Mouse (Mus musculus): ENCODE results near the gene Chkb. TPM values are rescaled to one million over a fixed set of nuclear protein-coding genes. Genes with fewer than 3 reads are reported as not detected.

The Chkb gene
- polyA plus RNA-seq, 1 experiment from 2014 or later, result 68.9 TPM

DNA sequence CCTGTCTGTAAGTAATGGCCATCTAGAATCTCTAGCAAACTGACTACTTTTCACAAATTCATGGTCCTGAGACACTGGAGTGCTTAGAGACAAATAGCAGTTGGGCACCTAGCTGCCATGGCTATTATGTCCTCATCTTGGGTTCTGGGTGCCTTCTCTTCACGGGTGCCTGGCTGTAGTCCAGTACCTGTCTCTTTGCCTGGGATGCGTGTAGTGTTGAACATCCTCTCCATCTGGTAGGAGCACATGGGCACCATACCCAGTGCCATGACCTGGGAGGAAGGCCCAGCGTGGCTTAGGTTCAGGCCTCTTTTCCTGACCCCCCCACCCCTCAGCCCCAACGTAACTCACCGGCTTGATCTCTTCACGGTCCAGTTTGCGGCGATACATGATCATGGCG is 7.8 kb downstream of the Chkb start:
- Histone ChIP-seq H3K4me3 (ENCODE audit: control insufficient read depth in 1 of 2, insufficient read depth in 1 of 2, low read depth in 1 of 2, low read length in 2 of 2) (no peak overlapping the region), H3K9me3 (ENCODE audit: control insufficient read depth, low read length) (no peaks in the 10 kb centered on the region), H3K9ac (ENCODE audit: low read length) (no peak overlapping the region), H3K27me3 (ENCODE audit: control insufficient read depth, insufficient read depth, low read length) (no peaks in the 10 kb centered on the region), H3K4me2 (ENCODE audit: low read length) (no peak overlapping the region), H3K36me3 (ENCODE audit: control insufficient read depth, insufficient read depth, low read length) (peaks cover 87% of the 10 kb centered on the region), H3K4me1 (ENCODE audit: control insufficient read depth in 2 of 2, insufficient read depth in 2 of 2, low read length in 2 of 2) (peaks cover 19 to 27% of the 10 kb centered on the region in 2 experiments), H3K27ac (replicated peaks in 1 of 2; ENCODE audit: control insufficient read depth in 1 of 2, insufficient read depth in 1 of 2, low read depth in 2 of 2, low read length in 2 of 2) (no peak overlapping the region)
- no peak for ATAC-seq (ENCODE audit: insufficient number of reproducible peaks, insufficient read depth, low FRiP score, low read depth)
- 95% methylated on average over 9 of the region's 9 CpGs for WGBS

DNA sequence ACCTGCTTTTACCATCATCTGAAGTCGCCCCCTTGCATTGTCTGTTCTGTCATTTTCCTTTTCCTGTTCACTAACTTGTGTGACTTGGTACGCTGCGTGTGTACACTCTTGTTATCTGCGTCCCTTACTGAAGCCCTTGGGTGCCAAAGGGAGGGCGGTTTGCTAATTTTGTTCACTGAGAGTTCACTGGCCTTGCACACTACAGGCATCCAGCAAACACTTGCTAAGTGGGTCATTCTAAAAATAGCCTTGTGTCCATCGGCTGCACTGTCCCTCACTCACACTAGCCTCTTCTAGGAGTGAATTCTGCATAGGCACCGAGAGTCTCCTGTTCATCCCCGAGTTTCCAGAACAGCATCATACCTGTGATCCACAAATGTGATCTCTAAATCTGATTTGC is 14.4 kb downstream of the Chkb start:
- no peaks in the 10 kb centered on the region for H3K9me3 ChIP-seq (ENCODE audit: control insufficient read depth, low read length)
- H3K27ac ChIP-seq (replicated peaks in 1 of 2; ENCODE audit: control insufficient read depth in 1 of 2, insufficient read depth in 1 of 2, low read depth in 2 of 2, low read length in 2 of 2), result peak overlapping the region; percentile 87
- peak; percentile 62; the same call in 1 of the 2 replicates for ATAC-seq (ENCODE audit: insufficient number of reproducible peaks, insufficient read depth, low FRiP score, low read depth)
- peaks cover 43% of the 10 kb centered on the region for H3K36me3 ChIP-seq (ENCODE audit: control insufficient read depth, insufficient read depth, low read length)
- H3K4me2 ChIP-seq (ENCODE audit: low read length), result peak overlapping the region; percentile 12
- no peak overlapping the region for H3K4me3 ChIP-seq (ENCODE audit: control insufficient read depth in 1 of 2, insufficient read depth in 1 of 2, low read depth in 1 of 2, low read length in 2 of 2)
- no peaks in the 10 kb centered on the region for H3K27me3 ChIP-seq (ENCODE audit: control insufficient read depth, insufficient read depth, low read length)
- H3K9ac ChIP-seq (ENCODE audit: low read length), result no peak overlapping the region; the same call in 1 of the 2 replicates
- WGBS, result 27% methylated on average over 8 of the region's 8 CpGs
- peaks cover 9 to 11% of the 10 kb centered on the region in 2 experiments; a peak in 3 of 4 replicates for H3K4me1 ChIP-seq (ENCODE audit: control insufficient read depth in 2 of 2, insufficient read depth in 2 of 2, low read length in 2 of 2)

DNA sequence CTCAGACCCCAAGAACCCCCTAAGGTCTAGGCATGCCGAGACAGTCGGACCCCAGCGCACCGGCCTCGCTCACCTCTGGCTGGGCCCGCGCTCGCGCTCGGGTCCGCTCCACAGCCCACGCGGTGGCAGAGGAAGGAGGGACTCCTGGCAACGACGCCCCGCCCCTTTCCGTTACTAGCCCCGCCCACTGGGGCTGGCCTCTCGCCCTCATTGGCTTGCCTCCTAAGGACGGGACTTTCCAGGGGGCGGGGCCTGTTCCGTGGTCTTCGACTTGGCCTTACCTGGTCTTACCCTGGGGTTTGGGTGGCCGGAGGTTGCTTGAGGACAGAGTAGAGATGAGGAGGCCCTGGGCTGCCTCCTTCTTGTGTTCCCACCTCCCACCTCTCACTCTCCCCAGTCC is 19.6 kb downstream of the Chkb start, which contains the start of gene Syce3:
Gene Syce3 (minus strand): TSS at position 386 of the 400 bp plus-strand sequence.
- 79% methylated on average over 24 of the region's 24 CpGs for WGBS

DNA sequence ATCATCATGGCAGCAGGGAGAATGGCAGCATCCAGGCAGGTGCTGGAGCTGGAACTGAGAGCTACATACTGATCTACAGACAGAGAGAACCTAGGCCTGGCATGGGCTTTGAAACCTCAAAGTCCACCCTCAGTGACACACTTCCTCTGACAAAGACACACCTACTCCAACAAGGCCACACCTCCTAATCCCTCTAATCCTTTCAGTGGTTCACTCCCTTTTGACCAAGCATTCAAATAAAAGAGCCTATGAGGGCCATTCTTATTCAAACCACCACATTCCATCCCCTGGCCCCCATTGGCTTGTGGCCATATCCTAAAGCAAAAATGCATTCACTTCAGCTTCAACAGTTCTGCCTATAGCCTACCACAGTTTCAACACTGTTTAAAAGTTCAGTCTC is 23.0 kb downstream of the Chkb start:
- ATAC-seq (ENCODE audit: insufficient number of reproducible peaks, insufficient read depth, low FRiP score, low read depth), result no peak
- no peak overlapping the region for H3K27ac ChIP-seq (replicated peaks in 1 of 2; ENCODE audit: control insufficient read depth in 1 of 2, insufficient read depth in 1 of 2, low read depth in 2 of 2, low read length in 2 of 2)
- H3K27me3 ChIP-seq (ENCODE audit: control insufficient read depth, insufficient read depth, low read length), result no peaks in the 10 kb centered on the region
- no peaks in the 10 kb centered on the region for H3K4me1 ChIP-seq (ENCODE audit: control insufficient read depth in 2 of 2, insufficient read depth in 2 of 2, low read length in 2 of 2)
- no peak overlapping the region for H3K4me2 ChIP-seq (ENCODE audit: low read length)
- no peaks in the 10 kb centered on the region for H3K36me3 ChIP-seq (ENCODE audit: control insufficient read depth, insufficient read depth, low read length)
- H3K4me3 ChIP-seq (ENCODE audit: control insufficient read depth in 1 of 2, insufficient read depth in 1 of 2, low read depth in 1 of 2, low read length in 2 of 2), result no peak overlapping the region
- no peak overlapping the region for H3K9ac ChIP-seq (ENCODE audit: low read length)
- H3K9me3 ChIP-seq (ENCODE audit: control insufficient read depth, low read length), result peaks cover 10% of the 10 kb centered on the region; the same call in 1 of the 2 replicates

More for the DNA sequence above, 19.6 kb downstream of the Chkb start, which contains the start of gene Syce3:
- H3K9me3 ChIP-seq (ENCODE audit: control insufficient read depth, low read length), result peaks cover 10% of the 10 kb centered on the region; the same call in 1 of the 2 replicates
- H3K27ac ChIP-seq (replicated peaks in 1 of 2; ENCODE audit: control insufficient read depth in 1 of 2, insufficient read depth in 1 of 2, low read depth in 2 of 2, low read length in 2 of 2), result no peak within 1 kb of the TSS
- peaks cover 0 to 4% of the 10 kb centered on the region in 2 experiments; a peak in 1 of 4 replicates for H3K4me1 ChIP-seq (ENCODE audit: control insufficient read depth in 2 of 2, insufficient read depth in 2 of 2, low read length in 2 of 2)
- no peak within 1 kb of the TSS for H3K9ac ChIP-seq (ENCODE audit: low read length)
- peak; percentile 39; the same call in 1 of the 2 replicates for ATAC-seq (ENCODE audit: insufficient number of reproducible peaks, insufficient read depth, low FRiP score, low read depth)
- H3K4me3 ChIP-seq (ENCODE audit: control insufficient read depth in 1 of 2, insufficient read depth in 1 of 2, low read depth in 1 of 2, low read length in 2 of 2), result no peak within 1 kb of the TSS
- H3K36me3 ChIP-seq (ENCODE audit: control insufficient read depth, insufficient read depth, low read length), result no peaks in the 10 kb centered on the region
- no peaks in the 10 kb centered on the region for H3K27me3 ChIP-seq (ENCODE audit: control insufficient read depth, insufficient read depth, low read length)
- H3K4me2 ChIP-seq (ENCODE audit: low read length), result no peak within 1 kb of the TSS

DNA sequence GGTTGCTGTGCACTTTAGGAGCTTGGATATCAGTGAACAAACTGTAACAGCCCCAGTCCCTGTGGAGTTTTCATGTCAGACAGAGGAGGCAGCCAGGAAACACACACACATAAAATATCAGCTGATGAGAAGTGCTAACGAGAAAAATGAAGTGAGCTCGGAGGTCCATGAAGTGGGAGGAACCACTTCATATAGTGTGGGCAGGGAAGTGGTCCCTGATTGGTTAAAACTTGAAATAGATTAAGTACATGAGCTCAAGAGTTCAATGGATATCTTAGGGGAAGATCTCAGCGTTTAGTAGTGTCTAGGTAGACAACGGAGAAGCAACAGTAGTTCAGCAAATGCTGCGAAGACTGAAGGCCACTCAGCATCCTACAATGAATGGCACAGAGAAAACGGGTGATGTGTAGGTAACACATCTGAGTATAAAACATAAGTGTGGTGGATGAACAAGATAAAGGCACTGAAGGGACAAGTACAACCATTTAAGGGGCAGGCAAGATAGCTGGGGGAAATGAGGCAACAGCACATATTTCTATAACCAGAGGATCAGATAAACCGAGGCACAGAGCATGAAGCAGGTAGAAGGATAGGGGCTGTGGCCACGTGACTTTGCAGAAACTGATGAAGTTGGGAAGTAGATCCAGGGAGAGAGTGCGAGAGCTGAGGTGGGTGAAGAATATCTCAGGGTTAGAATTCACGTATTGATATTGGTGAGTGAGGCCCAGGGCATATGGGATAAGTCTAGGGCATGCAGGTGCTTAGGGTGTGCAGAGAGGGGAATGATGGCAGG is 24.7 kb downstream of the Chkb start:
- WGBS, result 70% methylated on average over 10 of the region's 10 CpGs

DNA sequence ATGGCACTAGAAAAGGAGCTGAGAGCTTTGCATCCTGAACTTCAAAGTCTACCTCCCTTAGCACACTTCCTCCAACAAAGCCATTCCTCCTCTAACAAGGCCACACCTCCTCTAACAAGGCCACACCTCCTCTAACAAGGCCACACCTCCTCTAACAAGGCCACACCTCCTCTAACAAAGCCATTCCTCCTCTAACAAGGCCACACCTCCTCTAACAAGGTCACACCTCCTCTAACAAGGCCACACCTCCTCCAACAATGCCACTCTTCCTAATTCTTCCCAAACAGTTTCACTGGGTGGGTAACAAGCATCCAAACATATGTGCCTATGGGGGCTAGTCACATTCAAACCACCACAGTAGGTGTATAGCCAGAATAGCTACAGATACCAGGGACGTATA is 27.2 kb downstream of the Chkb start:
- no peak for ATAC-seq (ENCODE audit: insufficient number of reproducible peaks, insufficient read depth, low FRiP score, low read depth)
- Histone ChIP-seq H3K36me3 (ENCODE audit: control insufficient read depth, insufficient read depth, low read length) (no peaks in the 10 kb centered on the region), H3K9me3 (ENCODE audit: control insufficient read depth, low read length) (peaks cover 5% of the 10 kb centered on the region; the same call in 1 of the 2 replicates), H3K27me3 (ENCODE audit: control insufficient read depth, insufficient read depth, low read length) (no peaks in the 10 kb centered on the region), H3K27ac (replicated peaks in 1 of 2; ENCODE audit: control insufficient read depth in 1 of 2, insufficient read depth in 1 of 2, low read depth in 2 of 2, low read length in 2 of 2) (no peak overlapping the region), H3K9ac (ENCODE audit: low read length) (no peak overlapping the region), H3K4me3 (ENCODE audit: control insufficient read depth in 1 of 2, insufficient read depth in 1 of 2, low read depth in 1 of 2, low read length in 2 of 2) (no peak overlapping the region), H3K4me2 (ENCODE audit: low read length) (no peak overlapping the region), H3K4me1 (ENCODE audit: control insufficient read depth in 2 of 2, insufficient read depth in 2 of 2, low read length in 2 of 2) (no peaks in the 10 kb centered on the region)
- WGBS, result 73% methylated on average over 1 of the region's 1 CpGs

More for the DNA sequence above, 24.7 kb downstream of the Chkb start:
- Histone ChIP-seq H3K9ac (ENCODE audit: low read length) (no peak overlapping the region), H3K4me2 (ENCODE audit: low read length) (no peak overlapping the region), H3K4me1 (ENCODE audit: control insufficient read depth in 2 of 2, insufficient read depth in 2 of 2, low read length in 2 of 2) (no peaks in the 10 kb centered on the region), H3K9me3 (ENCODE audit: control insufficient read depth, low read length) (peaks cover 10% of the 10 kb centered on the region; the same call in 1 of the 2 replicates), H3K4me3 (ENCODE audit: control insufficient read depth in 1 of 2, insufficient read depth in 1 of 2, low read depth in 1 of 2, low read length in 2 of 2) (no peak overlapping the region), H3K36me3 (ENCODE audit: control insufficient read depth, insufficient read depth, low read length) (no peaks in the 10 kb centered on the region), H3K27ac (replicated peaks in 1 of 2; ENCODE audit: control insufficient read depth in 1 of 2, insufficient read depth in 1 of 2, low read depth in 2 of 2, low read length in 2 of 2) (no peak overlapping the region), H3K27me3 (ENCODE audit: control insufficient read depth, insufficient read depth, low read length) (no peaks in the 10 kb centered on the region)
- ATAC-seq (ENCODE audit: insufficient number of reproducible peaks, insufficient read depth, low FRiP score, low read depth), result no peak

DNA sequence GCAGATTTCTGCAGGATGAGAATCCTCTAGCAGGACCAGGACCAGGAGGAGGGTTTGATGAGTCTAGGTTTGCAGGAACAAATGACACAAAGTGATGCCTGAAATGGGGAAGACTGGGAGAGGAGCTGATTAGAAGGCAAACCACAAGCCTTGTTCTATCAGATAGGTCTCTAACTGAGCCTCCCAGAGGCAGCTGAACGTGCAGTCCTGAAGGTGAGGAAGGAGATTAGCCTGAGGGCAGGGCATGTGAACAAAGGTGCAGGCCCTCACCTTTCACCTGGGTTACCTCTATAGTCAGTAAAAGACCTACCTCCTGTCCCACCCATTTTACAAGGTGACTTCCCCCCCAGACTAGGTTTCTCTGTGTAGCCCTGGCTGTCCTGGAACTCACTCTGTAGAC is 30.0 kb downstream of the Chkb start:
- Histone ChIP-seq H3K27ac (replicated peaks in 1 of 2; ENCODE audit: control insufficient read depth in 1 of 2, insufficient read depth in 1 of 2, low read depth in 2 of 2, low read length in 2 of 2) (no peak overlapping the region), H3K9ac (ENCODE audit: low read length) (no peak overlapping the region), H3K4me3 (ENCODE audit: control insufficient read depth in 1 of 2, insufficient read depth in 1 of 2, low read depth in 1 of 2, low read length in 2 of 2) (no peak overlapping the region), H3K9me3 (ENCODE audit: control insufficient read depth, low read length) (no peaks in the 10 kb centered on the region), H3K36me3 (ENCODE audit: control insufficient read depth, insufficient read depth, low read length) (no peaks in the 10 kb centered on the region), H3K27me3 (ENCODE audit: control insufficient read depth, insufficient read depth, low read length) (no peaks in the 10 kb centered on the region), H3K4me1 (ENCODE audit: control insufficient read depth in 2 of 2, insufficient read depth in 2 of 2, low read length in 2 of 2) (no peaks in the 10 kb centered on the region), H3K4me2 (ENCODE audit: low read length) (no peak overlapping the region)
- ATAC-seq (ENCODE audit: insufficient number of reproducible peaks, insufficient read depth, low FRiP score, low read depth), result no peak
- 40% methylated on average over 1 of the region's 1 CpGs for WGBS
